ENCODE assay signal across 7 mouse cellular contexts in genomic region chr9:115704249-115704648, GRCm38 (mm10).
A peak's percentile ranks its signal among the peaks of the same experiment; 100 is the strongest.
DNase-seq lines count a peak whose midpoint lies in the region; ATAC-seq and TF ChIP-seq lines count a peak whose summit lies in the region.

No protein-coding gene starts in this region.

- no peak overlapping the region for H3K4me2 ChIP-seq in heart, embryonic 16.5 days (ENCODE audit: low read depth, low read length)

- no peaks in the 10 kb centered on the region for H3K9me3 ChIP-seq in embryonic facial prominence, embryonic 10.5 days
- H3K9me3 ChIP-seq in heart, embryonic 16.5 days (replicated peaks; ENCODE audit: control insufficient read depth, low read length) = no peaks in the 10 kb centered on the region

- ATAC-seq in Patski = peak; percentile 62
- ATAC-seq in heart, embryonic 16.5 days (replicated peaks; ENCODE audit: extremely low read depth, insufficient read depth, low FRiP score) = 0 out of 2 replicates have a peak, but pooled peaks have one; percentile 39

- H3K9ac ChIP-seq in heart, embryonic 16.5 days (ENCODE audit: low read length) = no peak overlapping the region

- peak; percentile 48 for DNase-seq in CD4-positive helper T cell, adult 2 months (ENCODE audit: low read depth, low spot score)
- DNase-seq in Patski (ENCODE audit: low read depth, low spot score) = no peak
- peak; percentile 72 for DNase-seq in embryonic facial prominence, embryonic 10.5 days (ENCODE audit: low spot score)
- DNase-seq in layer of hippocampus, adult 9-10 months (ENCODE audit: low spot score) = peak; percentile 55
- DNase-seq in lung, postnatal 10 days = peak; percentile 77
- peak; percentile 37 for DNase-seq in right cerebral cortex, postnatal 4 days

- 46% methylated on average over 9 of the region's 9 CpGs for WGBS in embryonic facial prominence, embryonic 10.5 days
- 27% methylated on average over 9 of the region's 9 CpGs for WGBS in heart, embryonic 16.5 days

- H3K27ac ChIP-seq in embryonic facial prominence, embryonic 10.5 days (replicated peaks) = no peak overlapping the region
- no peak overlapping the region for H3K27ac ChIP-seq in heart, embryonic 16.5 days (ENCODE audit: low read length)

- in situ Hi-C loops in Patski (cut with MboI; ENCODE audit: low pct_unique_long_range_greater_than_20kb) = loop anchor here (10.0 kb wide), 1 partner anchor 389 kb away; the partner anchor contains the start of gene Stt3b

- CTCF ChIA-PET in Patski (lab: Charles Lee) = interaction anchor here (0.7 to 1.1 kb wide), 2 partner anchors 411 to 537 kb away, joined by 3 read pairs; no protein-coding TSS in a partner anchor

- H3K4me1 ChIP-seq in embryonic facial prominence, embryonic 10.5 days = peaks cover 8% of the 10 kb centered on the region; the same call in 1 of the 2 replicates
- H3K4me1 ChIP-seq in heart, embryonic 16.5 days (ENCODE audit: control insufficient read depth, insufficient read depth, low read length) = peaks cover 7% of the 10 kb centered on the region; the same call in 1 of the 2 replicates

- no peaks in the 10 kb centered on the region for H3K36me3 ChIP-seq in embryonic facial prominence, embryonic 10.5 days (replicated peaks)
- no peaks in the 10 kb centered on the region for H3K36me3 ChIP-seq in heart, embryonic 16.5 days (ENCODE audit: control insufficient read depth, insufficient read depth)

- H3K27me3 ChIP-seq in Patski = peaks cover 12% of the 10 kb centered on the region
- no peaks in the 10 kb centered on the region for H3K27me3 ChIP-seq in embryonic facial prominence, embryonic 10.5 days (replicated peaks; ENCODE audit: low read depth, poor library complexity, severe bottlenecking)
- no peaks in the 10 kb centered on the region for H3K27me3 ChIP-seq in heart, embryonic 16.5 days (ENCODE audit: control insufficient read depth, insufficient read depth, low read length)

- POLR2A ChIA-PET in Patski (lab: Charles Lee) = no interaction called here

- peak; percentile 79 for TF ChIP-seq CTCF in Patski (IDR thresholded peaks at IDR 0.05)

- no peak overlapping the region for H3K4me3 ChIP-seq in embryonic facial prominence, embryonic 10.5 days
- H3K4me3 ChIP-seq in heart, embryonic 16.5 days (ENCODE audit: low read length) = no peak overlapping the region
